Mouse (Mus musculus): ENCODE measurements around the gene 4930415O20Rik. TPM values are rescaled to one million over a fixed set of nuclear protein-coding genes. Genes with fewer than 3 reads are reported as not detected.

4930415O20Rik gene
- polyA plus RNA-seq, 1 experiment from 2014 or later: not detected

DNA sequence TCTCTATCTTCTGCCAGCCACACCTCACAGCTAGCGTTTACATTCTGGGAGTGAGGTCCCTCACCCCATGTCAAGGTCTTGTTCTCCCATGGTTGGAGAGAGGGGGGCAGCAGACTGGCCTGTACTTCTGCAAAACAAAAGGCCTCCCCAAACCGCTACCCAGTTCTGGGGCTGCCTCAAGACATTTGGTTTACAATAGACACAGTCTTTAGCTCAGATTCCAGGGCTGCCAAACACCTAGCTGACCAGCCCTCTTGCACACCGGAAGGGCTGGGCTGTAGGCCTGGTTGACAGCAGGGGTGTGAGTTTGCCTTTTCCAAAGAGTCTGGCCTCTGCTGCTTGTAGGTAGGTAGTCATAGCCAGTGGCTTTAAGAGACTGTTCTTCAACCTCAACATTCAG, 66.4 kb downstream of the 4930415O20Rik start:
- peak overlapping the region; percentile 95 for H3K9ac ChIP-seq
- H3K9me3 ChIP-seq: no peaks in the 10 kb centered on the region
- peaks cover 51% of the 10 kb centered on the region for H3K4me1 ChIP-seq (replicated peaks)
- 0 out of 2 replicates have a peak, but pooled peaks cover 5% of the 10 kb centered on the region for H3K27me3 ChIP-seq
- peak overlapping the region; percentile 76 for H3K4me3 ChIP-seq
- 28% methylated on average over 3 of the region's 3 CpGs for WGBS
- peak overlapping the region; percentile 86 for H3K4me2 ChIP-seq
- ATAC-seq (ENCODE audit: low FRiP score): no peak
- H3K36me3 ChIP-seq: peaks cover 31% of the 10 kb centered on the region
- H3K27ac ChIP-seq: no peak overlapping the region

Other genes with a start within 250 kb of the 4930415O20Rik start
- gene Olfr284, start 230.0 kb upstream of the 4930415O20Rik start, polyA plus RNA-seq (2015; fragmentation: Nextera tagmentation; extraction: Ambion mirVana): not detected in 2 replicates
- gene Olfr283, start 190.1 kb upstream of the 4930415O20Rik start, polyA plus RNA-seq (2015; fragmentation: Nextera tagmentation; extraction: Ambion mirVana): not detected in 2 replicates
- not detected in 2 replicates for gene Olfr282, start 139.8 kb upstream of the 4930415O20Rik start, polyA plus RNA-seq (2015; fragmentation: Nextera tagmentation; extraction: Ambion mirVana)
- gene Olfr281, start 118.4 kb upstream of the 4930415O20Rik start, polyA plus RNA-seq (2015; fragmentation: Nextera tagmentation; extraction: Ambion mirVana): not detected in 2 replicates
- gene OR5BS1P, start 101.1 kb upstream of the 4930415O20Rik start, polyA plus RNA-seq (2015; fragmentation: Nextera tagmentation; extraction: Ambion mirVana): not detected in 2 replicates
- not detected in 2 replicates for gene Lalba, start 88.3 kb upstream of the 4930415O20Rik start, polyA plus RNA-seq (2015; fragmentation: Nextera tagmentation; extraction: Ambion mirVana)
- gene Olfr279, start 78.6 kb upstream of the 4930415O20Rik start, polyA plus RNA-seq (2015; fragmentation: Nextera tagmentation; extraction: Ambion mirVana): not detected in 2 replicates
- 131 and 132 TPM in 2 replicates for gene Kansl2, start 36.7 kb upstream of the 4930415O20Rik start, polyA plus RNA-seq (2015; fragmentation: Nextera tagmentation; extraction: Ambion mirVana)
- gene Ccnt1, start 81 bp upstream of the 4930415O20Rik start, polyA plus RNA-seq (2015; fragmentation: Nextera tagmentation; extraction: Ambion mirVana): 69.7 and 77.0 TPM in 2 replicates
- 10.1 and 11.7 TPM in 2 replicates for gene Adcy6, start 39.1 kb downstream of the 4930415O20Rik start, polyA plus RNA-seq (2015; fragmentation: Nextera tagmentation; extraction: Ambion mirVana)
- 124 and 135 TPM in 2 replicates for gene Cacnb3, start 59.8 kb downstream of the 4930415O20Rik start, polyA plus RNA-seq (2015; fragmentation: Nextera tagmentation; extraction: Ambion mirVana)
- gene Ddx23, start 91.9 kb downstream of the 4930415O20Rik start, polyA plus RNA-seq (2015; fragmentation: Nextera tagmentation; extraction: Ambion mirVana): 27.5 and 28.0 TPM in 2 replicates
- gene Rnd1, start 106.5 kb downstream of the 4930415O20Rik start, polyA plus RNA-seq (2015; fragmentation: Nextera tagmentation; extraction: Ambion mirVana): 7.3 and 7.4 TPM in 2 replicates
- 3.6 and 4.3 TPM in 2 replicates for gene Ccdc65, start 137.2 kb downstream of the 4930415O20Rik start, polyA plus RNA-seq (2015; fragmentation: Nextera tagmentation; extraction: Ambion mirVana)
- gene Fkbp11, start 157.2 kb downstream of the 4930415O20Rik start, polyA plus RNA-seq (2015; fragmentation: Nextera tagmentation; extraction: Ambion mirVana): 5.1 and 6.6 TPM in 2 replicates
- 68.4 and 71.7 TPM in 2 replicates for gene Arf3, start 192.2 kb downstream of the 4930415O20Rik start, polyA plus RNA-seq (2015; fragmentation: Nextera tagmentation; extraction: Ambion mirVana)
- gene Wnt10b, start 207.1 kb downstream of the 4930415O20Rik start, polyA plus RNA-seq (2015; fragmentation: Nextera tagmentation; extraction: Ambion mirVana): 0.12 TPM in 1 of 2 replicates, not detected in the other
- gene Wnt1, start 218.9 kb downstream of the 4930415O20Rik start, polyA plus RNA-seq (2015; fragmentation: Nextera tagmentation; extraction: Ambion mirVana): 3.7 and 4.6 TPM in 2 replicates
- gene Ddn, start 238.5 kb downstream of the 4930415O20Rik start, polyA plus RNA-seq (2015; fragmentation: Nextera tagmentation; extraction: Ambion mirVana): 0.63 and 0.69 TPM in 2 replicates

Data from hindbrain, embryonic 13.5 days (tissue).